ENCODE assay signal across 23 mouse cellular contexts in genomic region chr6:146234417-146234816, GRCm38 (mm10).
"Had no signal": no experiment of that assay in that cellular context is flagged by ENCODE, and none has a peak within 500 bp of the region (broad histone marks: within the 10 kb centered on the region; RNA-seq: fewer than 3 reads in every experiment).

No protein-coding gene starts in this region.

- ATAC-seq: intestine, postnatal 0 days; liver, embryonic 12.5 days had no signal

- H3K4me2 ChIP-seq: limb, embryonic 13.5 days; liver, embryonic 12.5 days; liver, embryonic 15.5 days; lung, embryonic 15.5 days; midbrain, embryonic 12.5 days; neural tube, embryonic 12.5 days; stomach, embryonic 15.5 days had no signal

- H3K9ac ChIP-seq: limb, embryonic 13.5 days; liver, embryonic 12.5 days; liver, embryonic 15.5 days; lung, embryonic 15.5 days; midbrain, embryonic 12.5 days; neural tube, embryonic 12.5 days; stomach, embryonic 15.5 days had no signal

- H3K27ac ChIP-seq: kidney, postnatal 0 days; layer of hippocampus, adult 2 months; limb, embryonic 10.5 days; limb, embryonic 13.5 days; liver, embryonic 12.5 days; liver, embryonic 15.5 days; lung, embryonic 15.5 days; midbrain, embryonic 12.5 days; neural tube, embryonic 12.5 days; stomach, embryonic 15.5 days had no signal

- DNase-seq: kidney, adult 2 months; kidney, postnatal 25 days; layer of hippocampus, adult 9-11 months; liver; lung, adult 18-20 months; lung, postnatal 10 days; lung, postnatal 36 days; right cerebral cortex, adult 18-20 months; right cerebral cortex, postnatal 14 days; spleen, adult 18-20 months; thymus, postnatal 25 days had no signal

- H3K4me1 ChIP-seq: limb, embryonic 10.5 days; lung, embryonic 15.5 days; stomach, embryonic 15.5 days had no signal

- H3K4me3 ChIP-seq: layer of hippocampus, adult 2 months; limb, embryonic 10.5 days; limb, embryonic 13.5 days; liver, embryonic 12.5 days; liver, embryonic 15.5 days; lung, embryonic 15.5 days; megakaryocyte, embryonic 14.5 days; midbrain, embryonic 12.5 days; neural tube, embryonic 12.5 days; stomach, embryonic 15.5 days had no signal

- H3K27me3 ChIP-seq: limb, embryonic 13.5 days; liver, embryonic 12.5 days; liver, embryonic 15.5 days; lung, embryonic 15.5 days; megakaryocyte, embryonic 14.5 days; midbrain, embryonic 12.5 days; neural tube, embryonic 12.5 days; stomach, embryonic 15.5 days had no signal

- H3K9me3 ChIP-seq: limb, embryonic 10.5 days; limb, embryonic 13.5 days; liver, embryonic 15.5 days; lung, embryonic 15.5 days; midbrain, embryonic 12.5 days; neural tube, embryonic 12.5 days; stomach, embryonic 15.5 days had no signal

- H3K36me3 ChIP-seq: limb, embryonic 10.5 days; lung, embryonic 15.5 days; midbrain, embryonic 12.5 days; neural tube, embryonic 12.5 days; stomach, embryonic 15.5 days had no signal
